Mouse (Mus musculus) bone marrow macrophage, adult 2 months (primary cell): ENCODE results near the gene Ostn.

Source experiments
- CTCF ChIP-seq: IDR thresholded peaks from 2 replicates; pipeline ENCODE4 v1.5.1; 2012; ENCODE audit warnings: low read depth, mild to moderate bottlenecking, low read length, moderate library complexity
- POLR2A ChIP-seq: IDR thresholded peaks from 2 replicates; pipeline ENCODE4 v1.6.1; 2012; ENCODE audit warnings: mild to moderate bottlenecking, low read depth, low read length, borderline replicate concordance

GRCm38 (mm10) chr16:27296508-27296907 lies 10.8 kb upstream of the Ostn start:
- TF ChIP-seq POLR2A: no peak
- TF ChIP-seq CTCF: no peak
